Mouse (Mus musculus): ENCODE results near the gene Tmem104.

- no peak for TF ChIP-seq CTCF (IDR thresholded peaks at IDR 0.05; ENCODE audit: borderline replicate concordance, insufficient read depth, low read length)
- TF ChIP-seq POLR2A (IDR thresholded peaks at IDR 0.05; ENCODE audit: low read depth, low read length): no peak
These were observed 10.3 kb downstream of the Tmem104 start for GRCm38 (mm10) chr11:115197558-115197957.

All from embryonic fibroblast, embryonic 13.5 days (primary cell).